Mouse (Mus musculus) spleen, adult 2 months (tissue): Measurements from ENCODE around the gene Ptprn2.

ENCODE experiments used
- CTCF ChIP-seq: fragments of 200-500 bp; IDR thresholded peaks from 2 replicates; pipeline ENCODE4 v1.5.1; 2011; ENCODE audit warnings: mild to moderate bottlenecking, inconsistent platforms; ENCODE audit not compliant: insufficient read depth, insufficient read length, insufficient replicate concordance; ENCODE audit errors: extremely low read depth
- POLR2A ChIP-seq: fragments of 200-500 bp; IDR thresholded peaks from 2 replicates; pipeline ENCODE4 v1.6.1; 2011; ENCODE audit warnings: low read depth, low read length, inconsistent platforms

- TF ChIP-seq CTCF (no peak), POLR2A (no peak)
Observed at GRCm38 (mm10) chr12:117250465-117250864, 764.9 kb downstream of the Ptprn2 start.
